Mouse (Mus musculus) right cerebral cortex, postnatal 36 days (tissue): ENCODE results near the gene 4930442H23Rik.
A peak's percentile ranks its signal among the peaks of the same experiment; 100 is the strongest.
"Not testable (repeated sequence)": the region's sequence is repeated elsewhere in the genome, so short reads cannot be mapped to it uniquely, and the experiment has no call there.

Experiments used
- DNase-seq, 2 experiments: peaks; one replicate each; pipeline ENCODE4 v3.0.0; 2022; ENCODE audit warnings: low spot score in 2 of 2, mixed read lengths in 1 of 2

Gene 4930442H23Rik

DNA sequence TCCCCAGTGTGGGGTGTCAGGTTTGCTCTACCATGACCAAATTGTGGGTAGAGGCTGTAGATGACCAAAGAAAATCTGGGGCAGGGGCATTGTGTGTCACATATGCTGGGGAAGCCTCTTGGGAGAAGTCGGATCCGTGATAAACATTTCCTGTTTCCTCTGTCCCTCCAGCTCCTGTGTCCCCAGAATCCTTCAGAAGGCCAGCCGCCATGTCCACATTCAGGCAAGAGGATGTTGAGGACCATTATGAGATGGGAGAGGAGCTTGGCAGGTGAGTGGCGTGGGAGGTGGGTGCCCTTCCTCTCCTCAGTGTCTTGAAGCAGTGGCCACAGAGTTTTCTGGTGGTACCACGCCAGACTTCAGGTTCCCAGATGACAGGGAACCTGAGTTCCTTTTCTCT, at the start of gene 4930442H23Rik:
TSS of gene 4930442H23Rik (minus strand) at position 45 of the 400 bp plus-strand sequence.
- DNase-seq: no peak

DNA sequence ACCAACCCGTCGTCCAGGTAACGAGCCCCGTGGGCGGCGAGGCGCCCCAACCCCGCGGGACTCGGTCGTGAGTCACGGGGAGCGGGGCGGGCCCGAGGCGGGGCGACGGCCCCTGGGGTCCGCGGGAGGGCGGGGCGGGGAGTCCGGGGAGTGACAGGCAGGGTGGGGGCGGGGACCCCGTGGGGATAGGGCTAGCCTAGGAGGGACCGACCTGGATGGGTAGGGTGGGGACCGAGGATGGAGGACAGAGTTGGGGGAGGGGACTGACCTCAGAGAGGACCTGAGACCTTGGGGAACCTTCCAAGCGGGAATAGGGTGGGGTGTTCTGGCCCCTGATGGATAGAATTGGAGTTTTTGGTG, 49.6 kb upstream of the 4930442H23Rik start:
- no peak for DNase-seq

DNA sequence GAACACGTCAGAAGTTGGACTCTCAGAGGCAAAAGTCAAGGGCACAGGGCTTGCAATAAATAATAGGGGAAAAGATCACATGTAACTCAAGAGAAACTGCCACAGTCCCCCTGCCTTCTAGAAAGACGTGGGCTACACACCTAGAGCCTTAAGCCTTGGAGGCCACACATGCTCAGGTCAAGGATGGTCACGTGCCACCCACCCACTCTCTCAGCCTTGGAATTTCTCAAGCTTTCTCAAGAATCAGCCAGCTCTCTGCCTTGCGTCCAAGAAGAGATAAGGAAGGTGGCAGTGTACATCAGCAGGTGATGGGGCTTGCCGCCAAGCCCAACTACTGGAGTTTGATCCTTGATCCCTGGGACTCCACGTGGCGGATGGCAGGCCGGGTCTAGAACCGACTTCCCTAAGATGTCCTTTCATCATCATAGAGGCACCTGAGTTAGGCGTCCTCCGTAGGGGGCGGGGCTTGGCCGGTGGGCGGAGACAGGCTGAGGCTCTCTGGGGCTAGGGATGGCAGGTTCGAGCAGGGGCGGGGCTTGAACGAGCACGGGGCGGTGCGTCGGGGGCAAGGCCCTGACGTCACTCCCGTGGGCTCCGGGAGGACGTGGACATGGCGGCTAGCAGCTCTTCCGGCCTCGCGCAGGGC, 49.1 kb upstream of the 4930442H23Rik start, which contains the start of gene Zfr2:
TSS of gene Zfr2 (plus strand) at position 576 of the 646 bp plus-strand sequence.
- peak; percentile 91 to 95 for DNase-seq

DNA sequence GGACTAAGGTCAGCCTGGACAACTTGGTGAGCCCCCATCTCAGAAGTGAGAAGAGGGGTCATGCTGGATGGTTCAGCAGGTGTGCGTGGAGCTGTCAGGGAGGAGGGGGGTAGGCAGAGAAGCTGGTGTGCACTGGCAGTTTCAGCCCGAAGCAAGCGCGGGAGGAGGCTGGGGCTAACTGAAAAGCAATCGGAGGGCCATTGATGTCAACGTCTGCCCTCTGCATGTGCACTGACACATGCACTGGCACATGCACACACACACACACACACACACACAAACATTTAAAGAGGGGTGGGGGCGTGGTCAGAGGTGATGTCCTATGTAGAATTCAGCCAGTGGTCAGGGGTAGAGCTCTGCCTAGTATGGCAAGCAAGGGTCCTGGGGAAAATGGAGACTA, 47.8 kb upstream of the 4930442H23Rik start:
- no peak for DNase-seq

DNA sequence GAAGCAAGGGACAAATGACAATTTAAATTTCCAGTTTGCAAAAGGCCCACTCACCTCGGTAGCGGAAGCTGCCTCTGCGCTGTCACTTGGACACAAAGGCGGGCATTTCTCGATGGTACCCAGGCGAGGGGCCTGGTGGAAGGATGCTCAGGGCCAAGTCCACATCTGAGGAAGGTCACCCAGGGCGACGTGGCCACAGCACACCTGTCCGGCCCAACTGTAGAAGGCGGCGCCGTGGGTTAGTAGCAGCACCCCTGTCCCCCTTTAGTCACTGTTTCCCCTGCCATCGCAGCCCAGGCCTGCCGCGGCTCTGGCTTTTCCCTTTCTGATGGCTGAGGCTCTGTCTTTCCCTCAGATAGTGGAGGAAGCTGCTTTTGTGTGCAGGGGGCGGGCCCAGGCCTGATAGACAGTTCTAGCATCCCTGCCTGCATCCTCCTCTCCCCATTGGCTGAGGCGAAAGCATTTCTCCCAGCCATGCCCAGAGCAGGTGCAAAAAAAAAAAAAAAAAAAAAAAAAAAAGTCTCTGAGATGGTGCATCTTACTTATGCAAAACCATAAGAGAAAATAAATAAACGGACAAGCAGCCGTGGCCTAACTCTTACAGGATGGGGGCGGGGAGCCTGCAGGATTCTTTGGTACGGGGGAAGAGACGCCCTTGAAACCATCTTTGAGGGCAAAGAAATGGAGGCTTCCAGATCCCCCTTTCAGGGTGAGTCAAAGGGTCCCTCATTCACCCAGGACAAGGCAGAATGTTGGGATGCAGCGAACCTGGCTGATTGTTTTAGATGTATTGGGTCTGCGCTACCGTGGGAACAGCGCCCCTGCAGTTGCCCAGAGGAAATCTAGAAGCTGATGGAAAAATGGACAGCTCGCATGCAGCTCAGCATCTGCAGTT, 47.0 kb upstream of the 4930442H23Rik start, which contains the start of gene Atcay:
TSS of gene Atcay (minus strand) at position 396 of the 895 bp plus-strand sequence.
- peak; percentile 83 to 89 for DNase-seq

DNA sequence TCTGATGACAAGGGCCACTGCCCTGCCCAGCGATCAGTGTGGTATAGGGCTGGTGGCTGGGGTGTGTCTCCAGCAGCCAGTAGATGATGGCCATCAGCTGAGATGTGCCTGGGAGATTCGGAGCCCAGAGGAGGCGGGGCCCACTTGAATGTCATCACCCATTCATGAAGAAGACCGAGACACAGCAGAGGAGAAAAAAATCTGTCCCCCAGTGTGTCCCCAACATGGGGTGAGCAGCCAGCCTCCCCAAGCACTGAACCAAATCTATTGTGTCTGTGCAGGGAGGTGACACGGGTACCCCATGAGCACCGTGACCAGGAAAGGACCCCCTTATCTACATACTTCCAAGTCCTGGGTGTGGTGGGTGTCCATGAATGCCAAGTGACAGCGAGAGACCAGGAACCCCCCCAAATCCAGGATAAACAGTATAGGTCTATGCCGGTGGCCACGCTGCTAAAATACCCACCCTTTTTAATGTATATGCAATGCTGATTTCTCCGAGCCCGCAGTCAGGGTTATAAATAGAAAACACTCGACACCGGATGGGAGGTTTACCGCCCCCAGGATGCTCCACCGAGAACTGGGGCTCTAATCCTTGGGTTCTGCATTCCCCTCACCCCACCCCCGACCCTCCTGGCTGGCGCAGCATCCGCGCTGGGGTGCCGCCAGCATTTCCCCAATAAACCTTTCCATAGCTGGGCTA, 46.2 kb upstream of the 4930442H23Rik start:
- DNase-seq: no peak

DNA sequence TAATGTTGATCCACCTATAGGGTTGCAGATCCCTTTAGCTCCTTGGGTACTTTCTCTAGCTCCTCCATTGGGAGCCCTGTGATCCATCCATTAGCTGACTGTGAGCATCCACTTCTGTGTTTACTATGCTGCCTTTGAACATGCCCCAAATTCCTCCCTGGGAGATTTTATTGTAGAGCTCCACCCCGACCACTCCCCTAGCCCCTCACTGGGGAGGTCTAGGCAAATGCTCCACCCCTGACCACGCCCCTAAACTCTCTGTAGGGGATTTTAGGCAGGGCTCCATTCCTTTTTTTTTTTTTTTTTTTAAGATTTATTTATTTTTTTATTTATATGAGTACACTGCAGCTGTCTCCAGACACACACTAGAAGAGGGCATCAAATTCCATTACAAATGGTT, 40.1 kb upstream of the 4930442H23Rik start:
- DNase-seq: not testable (repeated sequence)

DNA sequence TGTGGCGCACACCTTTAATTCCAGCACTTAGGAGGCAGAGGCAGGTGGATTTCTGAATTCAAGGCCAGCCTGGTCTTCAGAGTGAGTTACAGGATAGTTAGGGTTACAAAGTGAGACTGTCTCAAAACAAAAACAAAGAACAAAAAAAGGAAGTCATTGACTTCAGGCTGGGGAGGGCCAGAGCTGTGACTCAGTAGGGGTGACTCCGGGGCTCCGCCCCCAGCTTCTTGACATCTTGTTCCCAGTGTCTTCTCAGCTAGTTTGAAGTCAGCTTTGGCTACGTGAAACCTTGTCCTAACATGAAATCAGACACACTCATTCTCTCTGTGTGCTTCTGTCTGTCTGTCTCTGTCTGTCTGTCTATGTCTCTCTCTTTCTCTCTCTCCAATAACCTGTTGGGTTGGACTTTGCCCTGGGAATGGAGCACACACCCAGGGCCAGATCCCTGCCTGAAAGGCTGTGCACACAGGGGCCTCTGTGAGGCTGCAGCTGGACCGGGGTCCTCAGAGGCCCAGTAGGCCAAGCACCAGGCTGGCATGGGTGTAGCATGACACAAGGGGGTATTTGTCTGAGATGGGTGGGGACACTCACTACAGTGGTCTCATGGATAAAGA, 37.9 kb upstream of the 4930442H23Rik start:
- no peak for DNase-seq

DNA sequence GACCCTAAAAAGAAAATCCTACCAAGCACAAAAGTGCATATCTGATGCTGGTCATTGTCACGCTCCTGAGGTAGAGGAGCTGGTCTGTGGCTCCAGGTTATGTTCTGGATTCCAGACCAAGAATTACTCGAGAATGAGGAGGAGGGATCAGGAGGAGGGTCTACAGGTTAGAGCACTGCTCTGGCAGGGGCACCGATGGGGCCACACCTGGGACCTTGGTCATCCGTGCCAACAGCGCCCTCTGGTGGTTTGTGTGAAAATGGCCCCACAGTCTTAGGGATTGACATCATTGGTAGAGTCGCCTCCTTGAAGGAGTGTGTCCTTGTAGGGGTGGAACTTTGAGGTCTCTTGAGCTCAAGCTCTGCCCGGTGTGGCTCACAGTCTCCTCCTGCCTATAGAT, 34.3 kb upstream of the 4930442H23Rik start:
- DNase-seq: no peak

DNA sequence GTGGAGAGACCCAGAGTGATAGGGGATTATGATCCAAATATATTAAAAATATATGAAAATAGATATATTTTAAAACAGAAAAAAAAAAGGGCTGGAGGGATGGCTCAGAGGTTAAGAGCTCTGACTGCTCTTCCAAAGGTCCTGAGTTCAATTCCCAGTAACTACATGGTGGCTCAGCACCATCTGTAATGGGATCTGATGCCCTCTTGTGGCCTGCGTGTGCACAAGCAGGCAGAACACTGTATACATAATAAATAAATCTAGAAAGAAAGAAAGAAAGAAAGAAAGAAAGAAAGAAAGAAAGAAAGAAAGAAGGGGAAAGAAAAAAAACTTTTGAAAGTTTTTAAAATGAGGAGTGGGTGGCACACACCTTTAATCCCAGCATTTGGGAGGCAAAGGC, 33.6 kb upstream of the 4930442H23Rik start:
- DNase-seq: not testable (repeated sequence)

DNA sequence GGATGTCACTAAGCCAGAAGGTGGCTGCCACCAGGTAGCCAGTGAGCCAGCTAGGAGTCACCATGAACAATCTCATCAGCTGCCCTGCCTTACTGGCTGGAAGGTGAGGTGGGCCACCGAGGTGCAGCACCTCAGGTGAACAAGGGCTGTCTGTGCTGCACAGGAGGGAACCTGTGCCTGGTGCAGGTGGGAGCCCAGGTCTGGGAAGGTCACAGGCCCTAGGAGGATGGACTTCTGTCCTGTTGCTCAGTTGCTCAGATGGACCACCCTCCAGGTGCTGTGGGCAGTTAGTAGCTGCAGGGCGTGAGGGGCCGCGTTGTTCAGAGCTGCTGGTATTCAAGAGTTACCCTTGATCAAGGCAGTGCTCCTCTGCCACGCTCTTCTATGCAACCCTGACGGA, 33.2 kb upstream of the 4930442H23Rik start:
- DNase-seq: no peak

DNA sequence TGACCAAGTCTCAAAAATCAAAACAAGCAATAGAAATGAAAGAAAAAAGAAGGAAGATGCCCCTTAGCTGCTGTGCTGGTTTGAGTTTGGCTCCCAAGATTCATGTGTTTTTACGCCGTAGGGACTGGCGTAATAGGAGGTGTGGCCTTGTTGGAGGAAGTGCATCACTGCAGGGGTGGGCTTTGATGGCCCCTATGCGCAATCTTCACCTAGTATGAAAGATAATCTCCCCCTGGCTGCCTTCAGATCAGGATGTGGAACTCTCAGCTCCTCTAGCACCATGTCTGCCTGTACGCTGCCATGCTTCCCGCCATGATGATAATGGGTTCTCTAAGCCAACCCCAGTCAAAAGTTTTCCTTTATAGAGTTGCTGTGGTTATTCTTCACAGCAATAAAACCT, 32.6 kb upstream of the 4930442H23Rik start:
- no peak for DNase-seq

DNA sequence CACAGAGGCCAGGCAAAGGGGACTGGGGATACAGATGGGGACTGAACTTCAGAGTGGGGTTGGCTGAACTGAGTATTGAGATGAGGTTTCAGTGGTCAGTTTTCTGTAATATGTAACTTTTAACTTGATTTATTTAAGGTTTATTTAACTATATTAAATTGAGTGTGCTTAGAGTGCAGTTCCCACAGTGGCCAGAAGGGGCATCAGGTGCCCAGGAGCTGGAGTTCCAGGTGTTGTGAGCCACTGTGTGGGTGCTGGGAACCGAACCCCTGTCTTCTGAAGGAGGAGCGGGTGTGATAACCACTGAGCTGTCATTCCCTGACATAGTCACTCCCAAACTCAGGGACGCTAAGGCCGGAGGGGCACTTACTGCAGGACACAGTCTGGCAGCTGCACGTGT, 26.5 kb upstream of the 4930442H23Rik start:
- DNase-seq: no peak

DNA sequence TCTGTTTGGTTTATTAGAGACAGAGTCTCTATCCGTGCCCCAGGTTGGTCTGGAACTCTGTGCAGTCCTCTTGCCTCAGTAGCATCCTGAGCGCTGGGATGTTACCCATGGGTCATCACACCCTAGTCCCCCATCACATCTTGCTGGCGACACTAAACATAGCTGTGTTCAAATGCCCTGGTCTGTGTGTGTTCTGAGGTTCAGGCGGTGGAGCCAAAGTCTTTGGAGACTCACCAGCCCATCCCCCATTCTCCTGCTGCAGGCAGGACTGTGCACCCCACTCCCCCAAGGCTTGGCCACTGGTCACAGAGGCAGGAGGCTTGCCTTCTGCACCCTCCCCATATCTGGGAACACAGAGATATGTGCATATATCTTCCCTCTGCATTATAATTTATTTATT, 20.5 kb upstream of the 4930442H23Rik start:
- no peak for DNase-seq

DNA sequence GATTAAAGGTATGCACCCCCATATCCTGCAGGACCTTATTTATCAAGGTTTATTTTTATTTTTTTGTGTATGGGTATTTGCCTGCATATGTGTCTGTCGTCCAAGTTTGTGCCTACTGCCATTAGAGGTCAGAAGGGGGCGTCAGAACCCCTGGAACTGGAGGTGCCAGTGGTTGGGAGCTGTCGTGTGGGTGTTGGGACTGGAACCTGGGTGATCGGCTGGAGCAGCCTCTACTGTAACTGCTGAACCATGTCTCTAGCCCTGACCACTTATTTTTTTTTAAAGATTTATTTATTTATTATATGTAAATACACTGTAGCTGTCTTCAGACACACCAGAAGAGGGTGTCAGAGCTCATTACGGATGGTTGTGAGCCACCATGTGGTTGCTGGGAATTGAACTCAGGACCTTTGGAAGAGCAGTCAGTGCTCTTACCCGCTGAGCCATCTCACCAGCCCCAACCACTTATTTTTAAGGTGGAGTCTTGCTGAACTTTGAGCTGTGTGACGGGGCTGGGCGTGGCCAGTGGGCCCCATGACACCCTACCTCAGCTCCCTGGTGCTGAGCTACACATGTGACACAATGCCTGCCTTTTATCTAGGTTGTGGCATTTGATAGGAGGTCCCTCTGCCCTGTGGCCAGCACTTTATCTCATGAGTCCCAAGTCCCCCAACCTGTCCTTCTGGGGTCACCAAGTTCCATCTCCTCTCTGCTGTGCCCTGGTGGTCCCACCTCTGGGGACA, 19.5 kb upstream of the 4930442H23Rik start:
- DNase-seq: no peak

DNA sequence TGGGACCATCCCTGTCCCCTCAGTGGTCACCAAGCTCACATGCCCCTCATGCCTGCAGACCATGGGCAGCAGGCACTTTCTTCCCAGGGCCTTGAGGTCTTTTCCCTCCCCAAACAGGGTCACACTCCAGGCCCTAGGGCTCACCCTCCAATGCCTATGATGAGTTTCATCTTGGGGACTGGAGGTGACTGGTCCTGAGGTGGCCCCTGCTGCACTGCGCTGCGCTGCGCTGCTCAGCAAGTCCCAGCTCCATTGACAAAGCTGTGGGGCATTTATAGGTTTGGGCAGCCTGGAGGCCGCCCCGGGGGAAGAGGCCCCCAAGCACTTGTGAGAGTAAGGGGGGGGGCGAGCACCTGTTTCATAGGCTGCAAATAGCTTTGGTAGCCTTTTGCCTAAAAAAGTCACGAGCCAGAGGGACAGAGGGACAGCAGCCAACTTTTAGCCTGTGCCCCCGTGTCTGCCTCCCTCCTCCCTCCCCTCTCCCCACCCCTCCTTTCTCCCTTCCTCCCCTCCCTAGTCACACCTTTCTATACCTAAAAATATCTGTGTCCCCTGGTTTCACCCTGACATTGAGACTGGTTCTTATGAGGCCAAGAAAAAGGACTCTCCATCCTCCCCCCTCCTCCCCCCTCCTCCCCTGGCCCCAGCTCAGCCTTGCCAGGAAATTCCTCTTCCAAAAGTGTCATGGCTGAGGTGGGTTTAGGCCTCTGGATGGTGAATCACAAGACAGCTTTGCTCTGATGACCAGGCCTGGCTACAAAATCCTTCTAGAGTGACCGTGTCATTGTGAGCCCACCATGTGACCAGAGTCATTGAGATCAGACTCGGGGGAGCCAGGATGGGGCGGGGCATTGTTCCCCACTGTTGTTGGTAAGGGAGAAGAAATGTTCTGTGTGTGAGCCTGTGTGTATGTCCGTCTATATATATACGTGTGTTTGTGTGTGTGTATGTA, 18.4 kb upstream of the 4930442H23Rik start, which contains the start of gene Nmrk2:
TSS of gene Nmrk2 (minus strand) at position 245 of the 952 bp plus-strand sequence.
- no peak for DNase-seq

DNA sequence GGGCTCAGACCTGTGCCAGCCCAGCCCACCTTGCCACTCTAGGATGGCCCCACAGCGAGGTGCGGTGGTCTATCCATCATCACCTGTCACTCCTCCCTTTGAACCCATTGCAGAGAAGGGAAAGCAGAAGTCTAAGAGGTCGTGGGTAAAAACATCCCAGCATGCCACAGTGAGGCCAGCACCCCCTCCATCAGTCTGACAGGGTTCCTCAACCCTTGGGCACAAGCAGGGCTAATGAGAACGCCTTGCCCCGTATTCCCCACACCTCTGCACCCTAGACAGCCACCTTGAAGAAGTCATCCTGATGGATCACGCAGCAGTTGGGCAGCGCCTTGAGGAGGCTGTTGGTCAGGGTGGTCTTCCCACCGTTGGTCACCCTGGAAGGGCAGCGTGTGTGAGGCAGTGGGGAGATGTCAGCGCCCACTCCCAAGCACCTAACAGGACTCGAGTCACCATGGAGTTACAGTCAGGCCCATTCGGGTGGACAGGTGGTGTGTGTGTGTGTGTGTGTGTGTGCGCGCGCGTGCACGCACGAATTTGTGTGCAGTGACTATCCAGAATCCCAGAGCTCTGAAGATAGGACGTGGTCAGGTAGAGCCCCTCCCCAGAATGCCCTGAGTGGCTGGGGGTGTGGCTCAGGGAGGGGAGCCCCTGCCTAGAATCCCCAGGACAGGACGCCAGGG, 17.1 kb upstream of the 4930442H23Rik start:
- no peak for DNase-seq

DNA sequence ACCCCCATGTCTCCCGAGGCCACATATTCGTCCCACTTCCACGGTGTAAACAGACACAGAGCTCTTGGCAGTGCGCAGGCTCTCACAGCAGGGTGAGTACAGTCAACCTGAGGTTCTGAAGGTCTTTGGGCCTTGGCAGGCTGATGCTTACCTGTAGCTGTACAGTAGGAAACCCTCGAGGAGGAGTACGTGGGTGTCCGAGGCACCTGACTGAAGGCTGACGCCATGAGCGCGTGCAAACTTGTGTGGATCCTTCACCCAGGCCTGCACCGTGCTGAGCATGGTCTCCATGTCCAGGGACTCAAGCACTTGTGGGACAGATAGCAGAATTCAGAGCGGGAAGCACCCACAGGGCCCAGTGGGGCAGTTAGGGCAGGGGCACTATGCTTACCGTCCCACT, 16.5 kb upstream of the 4930442H23Rik start:
- DNase-seq: no peak

DNA sequence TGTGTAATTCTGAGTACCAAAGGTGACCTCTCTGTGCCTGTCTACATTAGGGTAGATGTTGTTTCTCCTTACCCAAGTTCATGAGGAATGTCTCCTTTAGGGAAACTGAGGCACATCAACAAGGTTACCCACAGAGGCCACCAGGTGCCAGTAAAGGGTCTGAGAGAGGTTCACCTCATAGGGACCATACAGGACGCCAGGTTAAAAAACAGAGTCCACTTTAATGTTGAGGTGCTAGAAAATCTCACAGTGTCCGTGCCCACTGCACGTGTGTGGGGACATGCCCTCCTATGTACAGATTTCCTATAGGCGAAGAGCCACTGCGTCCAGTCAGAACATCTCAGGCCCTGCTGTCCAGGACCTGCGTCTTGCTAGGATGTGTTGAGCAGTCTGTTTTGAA, 15.3 kb upstream of the 4930442H23Rik start:
- no peak for DNase-seq
